Mouse (Mus musculus): ENCODE data around the gene 1700018B08Rik.

GRCm38 (mm10) chr8:121484072-121484782 is 59.9 kb downstream of the 1700018B08Rik start:
- TF ChIP-seq CTCF (IDR thresholded peaks at IDR 0.05; ENCODE audit: low read depth) (no peak), EP300 (IDR thresholded peaks at IDR 0.05; ENCODE audit: low read depth) (no peak)

Measured in liver, postnatal 0 days (tissue).